Mouse (Mus musculus) midbrain, embryonic 16.5 days (tissue): ENCODE measurements at regions not wholly inside any gene's neighbourhood (a gene's known extent, or its start where the extent isn't known, plus 50 kb on each side); places are given as distances from the start of the nearest gene placed in this dataset.

Experiments
- ATAC-seq: fragments of 200-750 bp; cut with Nextera tagmentation; 2 replicates; pipeline ENCODE4 v1.8.0; 2017; ENCODE audit warnings: moderate TSS enrichment
- H3K27ac ChIP-seq: fragments of 300-500 bp; sonication (generic); 2 replicates; pipeline ENCODE4 v1.5.1; 2014; ENCODE audit warnings: mild to moderate bottlenecking, low read length, mixed read lengths
- H3K27me3 ChIP-seq: fragments of 300-500 bp; sonication (generic); 2 replicates; pipeline ENCODE4 v1.6.1; 2014; ENCODE audit warnings: low read depth, low read length, mixed read lengths; ENCODE audit not compliant: control insufficient read depth, insufficient read depth
- H3K36me3 ChIP-seq: fragments of 300-500 bp; sonication (generic); 2 replicates; pipeline ENCODE4 v1.6.1; 2014; ENCODE audit warnings: mild to moderate bottlenecking, low read length, moderate library complexity, mixed read lengths; ENCODE audit not compliant: control insufficient read depth, insufficient read depth
- H3K4me1 ChIP-seq: fragments of 300-500 bp; sonication (generic); 2 replicates; pipeline ENCODE4 v1.6.1; 2014; ENCODE audit warnings: mild to moderate bottlenecking, low read length, mixed read lengths; ENCODE audit not compliant: control insufficient read depth, insufficient read depth
- H3K4me2 ChIP-seq: fragments of 300-500 bp; sonication (generic); 2 replicates; pipeline ENCODE4 v1.6.1; 2014; ENCODE audit warnings: mild to moderate bottlenecking, low read length, mixed read lengths
- H3K4me3 ChIP-seq: fragments of 300-500 bp; sonication (generic); 2 replicates; pipeline ENCODE4 v1.5.1; 2014; ENCODE audit warnings: low read depth, mild to moderate bottlenecking, low read length, moderate library complexity, mixed read lengths
- H3K9ac ChIP-seq: fragments of 300-500 bp; sonication (generic); 2 replicates; pipeline ENCODE4 v1.6.1; 2014; ENCODE audit warnings: low read depth, low read length, mixed read lengths
- H3K9me3 ChIP-seq: fragments of 300-500 bp; sonication (generic); replicated peaks from 2 replicates; pipeline ENCODE4 v1.6.1; 2014; ENCODE audit warnings: mild to moderate bottlenecking, low read length, mixed read lengths; ENCODE audit not compliant: control insufficient read depth, poor library complexity, severe bottlenecking
- WGBS: fragments of 180-500 bp; shearing (Covaris S2); extraction: QIAGEN DNeasy Blood & Tissue Kit; methylation state at CpG from one replicate; pipeline ENCODE4 v1.1.7; 2014; 5-methylcytosine and 5-hydroxymethylcytosine counted together

- ATAC-seq: no peak
- no peak overlapping the region for H3K4me2 ChIP-seq
- no peaks in the 10 kb centered on the region for H3K36me3 ChIP-seq
- H3K27ac ChIP-seq: no peak overlapping the region
- peaks cover 2% of the 10 kb centered on the region; the same call in 1 of the 2 replicates for H3K27me3 ChIP-seq
- H3K9me3 ChIP-seq: no peaks in the 10 kb centered on the region
- WGBS: 95% methylated on average over 1 of the region's 1 CpGs
- no peak overlapping the region for H3K4me3 ChIP-seq
- no peak overlapping the region for H3K9ac ChIP-seq
- peaks cover 2% of the 10 kb centered on the region; the same call in 1 of the 2 replicates for H3K4me1 ChIP-seq
Observed at GRCm38 (mm10) chr16:93011474-93011873, 185.5 kb upstream of the Runx1 start.

DNA sequence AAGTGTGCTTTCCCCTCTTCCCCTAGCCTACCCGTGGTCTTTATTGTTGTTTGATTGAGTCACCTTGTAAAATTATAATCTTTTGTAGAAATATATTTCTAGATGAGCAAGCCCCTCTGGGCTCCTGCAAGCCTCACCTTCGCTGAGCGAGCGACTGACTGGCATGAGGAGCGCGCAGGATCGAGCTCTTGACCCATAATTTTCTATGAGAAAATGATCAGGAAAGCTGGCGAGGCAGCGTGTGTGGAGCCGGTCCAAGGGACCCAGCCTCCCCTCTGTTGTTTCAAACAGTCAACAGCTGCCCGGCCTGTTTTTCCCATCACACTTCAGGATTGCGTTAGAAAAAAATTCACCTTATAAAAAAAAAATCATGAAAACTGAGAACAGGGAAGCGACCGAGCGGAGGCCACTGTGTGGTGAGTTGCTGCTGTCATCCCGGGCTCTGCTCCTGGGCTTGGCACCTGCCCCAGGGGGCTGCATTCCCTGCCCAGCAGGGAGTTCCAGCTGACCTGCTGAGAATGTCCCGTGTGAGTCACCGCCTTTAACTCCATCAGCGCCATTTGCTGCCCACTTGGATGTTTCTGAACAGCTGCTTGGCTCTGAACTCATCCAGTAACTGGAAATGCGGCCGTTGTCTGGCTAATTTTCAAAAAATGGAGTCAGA is 180.5 kb upstream of the Runx1 start:
- WGBS: 7% methylated on average over 21 of the region's 21 CpGs
- Histone ChIP-seq H3K9ac (no peak overlapping the region), H3K9me3 (no peaks in the 10 kb centered on the region), H3K36me3 (no peaks in the 10 kb centered on the region), H3K4me3 (peak overlapping the region; percentile 16; the same call in 1 of the 2 replicates), H3K4me1 (peaks cover 6% of the 10 kb centered on the region), H3K27me3 (peaks cover 3% of the 10 kb centered on the region; the same call in 1 of the 2 replicates), H3K27ac (no peak overlapping the region), H3K4me2 (peak overlapping the region; percentile 42)
- no peak for ATAC-seq

DNA sequence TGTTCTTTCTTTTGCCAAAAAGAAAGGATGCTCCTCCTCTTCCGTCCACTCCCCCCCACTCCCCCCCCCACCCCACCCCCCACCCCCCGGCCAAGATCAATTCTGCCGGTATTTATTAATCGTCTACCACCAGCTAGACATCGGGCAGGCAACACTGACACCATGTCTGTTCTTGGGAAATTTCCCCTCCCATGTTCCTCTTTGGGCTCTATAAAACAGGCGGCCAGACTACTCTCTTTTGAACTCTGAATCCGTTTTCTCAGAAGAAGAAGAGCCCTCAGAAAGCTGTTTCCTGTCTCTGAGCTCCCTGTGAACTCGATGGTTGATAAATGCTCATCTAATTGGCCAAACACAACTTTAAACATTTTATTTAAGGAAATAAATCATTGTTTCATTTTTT is 179.5 kb upstream of the Runx1 start:
- Histone ChIP-seq H3K9ac (no peak overlapping the region), H3K4me3 (no peak overlapping the region), H3K9me3 (no peaks in the 10 kb centered on the region), H3K4me1 (peaks cover 6% of the 10 kb centered on the region), H3K36me3 (no peaks in the 10 kb centered on the region), H3K27me3 (peaks cover 3% of the 10 kb centered on the region; the same call in 1 of the 2 replicates), H3K27ac (no peak overlapping the region), H3K4me2 (no peak overlapping the region)
- WGBS: 11% methylated on average over 8 of the region's 8 CpGs
- no peak for ATAC-seq

DNA sequence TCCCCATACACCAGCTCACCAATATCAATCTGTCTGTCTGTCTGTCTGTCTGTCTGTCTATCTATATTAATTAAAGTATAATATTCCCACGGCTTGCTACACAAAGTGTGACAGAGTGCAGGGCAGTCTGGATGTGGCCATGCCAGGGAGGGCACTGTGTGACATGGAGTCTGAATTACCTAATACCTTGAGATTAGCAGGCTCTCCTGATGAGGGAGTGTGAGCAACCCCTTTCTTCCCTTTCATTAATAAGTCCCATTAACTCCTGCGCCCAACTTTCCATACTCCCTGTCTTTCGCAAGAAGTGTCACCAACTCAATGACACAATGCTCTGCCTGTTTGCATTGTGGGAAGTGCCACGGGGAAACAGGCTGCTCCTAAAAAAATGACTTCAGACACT is 177.9 kb upstream of the Runx1 start:
- Histone ChIP-seq H3K36me3 (no peaks in the 10 kb centered on the region), H3K27ac (no peak overlapping the region), H3K9ac (no peak overlapping the region), H3K4me3 (no peak overlapping the region), H3K4me1 (peaks cover 6% of the 10 kb centered on the region), H3K9me3 (no peaks in the 10 kb centered on the region), H3K4me2 (no peak overlapping the region), H3K27me3 (peaks cover 3% of the 10 kb centered on the region; the same call in 1 of the 2 replicates)
- ATAC-seq: no peak
- 89% methylated on average over 4 of the region's 4 CpGs for WGBS

DNA sequence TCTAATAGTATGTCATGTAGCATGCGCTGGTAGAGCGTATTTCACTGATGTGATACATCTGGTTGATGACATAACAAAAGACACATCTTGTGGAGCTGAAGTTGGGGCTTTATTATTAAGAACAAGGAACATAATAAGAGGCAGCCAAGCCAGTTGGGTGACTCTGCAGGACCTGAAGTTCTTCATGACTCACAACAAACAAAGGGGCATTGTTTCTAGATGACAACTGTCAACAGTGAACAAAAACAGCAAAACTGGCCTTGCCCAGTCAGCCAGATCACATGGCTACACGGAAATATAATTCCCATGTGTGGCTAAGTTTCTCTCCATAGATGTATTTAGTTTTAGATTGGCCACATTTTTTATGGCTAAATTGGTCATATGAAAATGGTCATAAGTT is 172.7 kb upstream of the Runx1 start:
- H3K27me3 ChIP-seq: no peaks in the 10 kb centered on the region
- WGBS: 94% methylated on average over 3 of the region's 3 CpGs
- H3K36me3 ChIP-seq: no peaks in the 10 kb centered on the region

GRCm38 (mm10) chr16:92997636-92998035 is 171.7 kb upstream of the Runx1 start:
- no peak overlapping the region for H3K4me2 ChIP-seq
- H3K36me3 ChIP-seq: no peaks in the 10 kb centered on the region
- no peak for ATAC-seq
- no peak overlapping the region for H3K4me3 ChIP-seq
- H3K4me1 ChIP-seq: no peaks in the 10 kb centered on the region
- no peak overlapping the region for H3K9ac ChIP-seq
- no peak overlapping the region for H3K27ac ChIP-seq
- 86% methylated on average over 6 of the region's 6 CpGs for WGBS
- H3K27me3 ChIP-seq: no peaks in the 10 kb centered on the region
- H3K9me3 ChIP-seq: no peaks in the 10 kb centered on the region

More for the DNA sequence above, 172.7 kb upstream of the Runx1 start:
- Histone ChIP-seq H3K4me3 (no peak overlapping the region), H3K9me3 (no peaks in the 10 kb centered on the region), H3K4me1 (no peaks in the 10 kb centered on the region), H3K4me2 (no peak overlapping the region), H3K27ac (no peak overlapping the region), H3K9ac (no peak overlapping the region)
- ATAC-seq: no peak

- no peak overlapping the region for H3K9ac ChIP-seq
- 91% methylated on average over 4 of the region's 4 CpGs for WGBS
- no peaks in the 10 kb centered on the region for H3K9me3 ChIP-seq
- H3K4me2 ChIP-seq: no peak overlapping the region
- no peaks in the 10 kb centered on the region for H3K36me3 ChIP-seq
- H3K4me3 ChIP-seq: no peak overlapping the region
- H3K4me1 ChIP-seq: no peaks in the 10 kb centered on the region
- no peak overlapping the region for H3K27ac ChIP-seq
- ATAC-seq: no peak
- no peaks in the 10 kb centered on the region for H3K27me3 ChIP-seq
Observed at GRCm38 (mm10) chr16:92995993-92996350, 170.0 kb upstream of the Runx1 start.

DNA sequence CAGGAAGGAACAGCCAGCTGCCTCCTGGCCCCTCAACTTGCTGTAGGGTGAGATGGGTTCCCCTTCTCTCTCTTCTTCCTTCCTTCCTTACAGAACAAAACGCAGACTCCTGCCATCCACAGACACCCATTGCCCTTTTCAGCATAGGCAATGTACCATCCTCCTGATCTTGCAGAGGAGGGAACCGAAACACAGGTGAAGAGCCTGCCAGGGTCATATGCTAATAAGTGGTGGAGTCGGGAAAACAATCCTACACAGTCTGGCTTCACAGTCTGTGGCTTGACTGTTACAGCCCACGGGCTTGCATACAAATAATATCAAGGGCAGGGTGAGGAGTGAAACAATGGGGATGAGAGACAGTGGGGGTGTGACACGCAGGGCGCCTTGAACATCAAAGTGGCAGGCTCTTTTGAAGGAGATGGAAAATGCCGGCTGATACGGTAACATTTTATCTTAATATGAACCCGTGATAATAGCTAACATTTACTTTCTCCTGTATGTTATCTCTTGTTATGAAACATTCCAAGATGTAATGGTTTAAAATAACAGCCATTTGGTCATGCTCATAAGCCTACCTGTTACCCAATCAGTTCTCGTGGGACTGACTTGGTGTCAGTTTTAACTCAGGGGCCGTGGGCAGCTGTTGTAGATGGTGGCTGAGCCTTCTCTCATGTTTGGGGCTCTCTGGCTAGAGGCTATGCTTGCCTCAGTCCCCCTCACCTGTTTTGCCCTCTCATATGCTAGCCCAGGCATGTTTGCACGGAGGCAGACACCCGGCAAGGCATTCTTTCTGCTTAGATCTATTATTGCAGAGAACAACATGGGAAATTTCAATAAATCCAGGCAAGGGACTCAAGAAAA is 169.4 kb upstream of the Runx1 start:
- Histone ChIP-seq H3K4me1 (no peaks in the 10 kb centered on the region), H3K9ac (no peak overlapping the region), H3K27me3 (no peaks in the 10 kb centered on the region), H3K4me2 (no peak overlapping the region), H3K9me3 (no peaks in the 10 kb centered on the region), H3K27ac (no peak overlapping the region), H3K36me3 (no peaks in the 10 kb centered on the region), H3K4me3 (no peak overlapping the region)
- 67% methylated on average over 13 of the region's 13 CpGs for WGBS
- ATAC-seq: no peak

DNA sequence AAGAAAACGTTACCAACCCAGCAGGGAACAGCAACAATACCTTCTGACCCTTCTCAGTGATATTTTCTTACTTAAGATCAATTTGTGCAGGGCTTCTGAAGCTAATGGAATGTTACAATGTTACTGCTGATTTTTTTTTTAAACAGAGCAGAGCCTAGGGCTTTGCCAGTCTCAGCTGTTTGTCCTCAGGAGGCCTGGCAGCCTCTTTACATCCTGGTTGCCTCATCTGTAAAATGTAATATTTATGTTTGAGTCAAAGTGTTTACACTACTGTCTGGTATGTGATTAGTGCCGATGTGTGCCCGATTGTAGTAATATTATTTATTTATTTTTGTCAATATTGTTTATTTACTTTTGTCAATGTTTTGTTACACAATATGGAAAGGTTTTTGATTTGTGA is 166.9 kb upstream of the Runx1 start:
- Histone ChIP-seq H3K36me3 (no peaks in the 10 kb centered on the region), H3K27me3 (no peaks in the 10 kb centered on the region), H3K4me1 (no peaks in the 10 kb centered on the region), H3K9ac (no peak overlapping the region), H3K4me3 (no peak overlapping the region), H3K27ac (no peak overlapping the region), H3K9me3 (no peaks in the 10 kb centered on the region), H3K4me2 (no peak overlapping the region)
- 64% methylated on average over 3 of the region's 3 CpGs for WGBS
- no peak for ATAC-seq
